Mouse (Mus musculus): Measurements from ENCODE around the gene Smco3.

DNA sequence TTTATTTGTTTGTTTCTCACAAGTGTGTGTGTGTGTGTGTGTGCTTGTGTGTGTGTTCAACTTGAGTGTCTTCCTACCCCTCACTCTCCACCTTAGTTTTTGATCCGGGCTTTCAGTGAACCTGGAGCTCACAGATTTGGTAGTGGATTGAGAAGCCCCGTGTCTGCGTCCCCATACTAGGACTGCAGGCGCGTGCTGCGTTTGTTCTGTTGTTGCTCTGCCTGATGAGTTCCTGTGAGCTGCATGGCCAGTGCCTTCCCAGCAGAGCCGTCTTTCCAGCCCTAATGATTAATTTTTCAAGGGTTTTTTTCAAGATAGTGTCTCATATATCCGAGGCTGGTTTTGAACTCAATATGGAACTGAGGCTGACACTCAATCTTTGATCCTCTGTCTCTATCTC is 23.2 kb upstream of the Smco3 start:
- TF ChIP-seq CTCF (IDR thresholded peaks at IDR 0.05; ENCODE audit: extremely low read depth, insufficient read depth, insufficient read length, insufficient replicate concordance) = no peak
- TF ChIP-seq POLR2A (IDR thresholded peaks at IDR 0.05; ENCODE audit: low read depth, low read length) = no peak

Measured in spleen, adult 2 months (tissue).